In genomic region chr16:91160679-91161078, GRCm38 (mm10) we compare ENCODE assay signal across 10 mouse cellular contexts.
DNase-seq lines count a peak whose midpoint lies in the region; ATAC-seq lines count a peak whose summit lies in the region.
"Had no signal": no experiment of that assay in that cellular context is flagged by ENCODE, and none has a peak within 500 bp of the region (broad histone marks: within the 10 kb centered on the region; RNA-seq: fewer than 3 reads in every experiment).

No protein-coding gene starts in this region.

- H3K4me3 ChIP-seq in heart, embryonic 10.5 days: no peak overlapping the region
- H3K4me3 ChIP-seq: hindbrain, embryonic 15.5 days; midbrain, embryonic 12.5 days had no signal

- H3K9me3 ChIP-seq in heart, embryonic 10.5 days: no peaks in the 10 kb centered on the region
- H3K9me3 ChIP-seq: hindbrain, embryonic 15.5 days; midbrain, embryonic 12.5 days had no signal

- H3K4me1 ChIP-seq in heart, embryonic 10.5 days: no peaks in the 10 kb centered on the region
- H3K4me1 ChIP-seq: hindbrain, embryonic 15.5 days had no signal

- H3K27ac ChIP-seq in heart, embryonic 10.5 days: no peak overlapping the region
- H3K27ac ChIP-seq: hindbrain, embryonic 15.5 days; midbrain, embryonic 12.5 days had no signal

- H3K36me3 ChIP-seq in heart, embryonic 10.5 days: no peaks in the 10 kb centered on the region
- H3K36me3 ChIP-seq: hindbrain, embryonic 15.5 days; midbrain, embryonic 12.5 days had no signal

- DNase-seq in heart, postnatal 36 days: peak; percentile 10 to 42
- no peak for DNase-seq in heart, embryonic 10.5 days (ENCODE audit: low spot score)
- peak; percentile 25 for DNase-seq in ovary, postnatal 14 days (ENCODE audit: low spot score)
- no peak for DNase-seq in ovary, adult 18-20 months (ENCODE audit: low spot score)
- peak; percentile 61 for DNase-seq in adrenal gland, postnatal 10 days
- peak; percentile 66 for DNase-seq in kidney, postnatal 10 days
- DNase-seq in adipocyte (ENCODE audit: low spot score): no peak

- ATAC-seq in CD4-positive, CD25-positive, alpha-beta regulatory T cell, adult 4 months: no peak

- peaks cover 33% of the 10 kb centered on the region for H3K27me3 ChIP-seq in heart, embryonic 10.5 days (ENCODE audit: insufficient read depth, poor library complexity, severe bottlenecking)

- intact Hi-C loops in heart, postnatal 36 days (cut with DNase I): loop anchor here (2.0 to 5.0 kb wide), 3 partner anchors 78 to 192 kb away; no protein-coding TSS in a partner anchor

- WGBS in heart, embryonic 10.5 days: 15% methylated on average over 8 of the region's 8 CpGs

Comparison
In these comparisons a context has a peak if more than half of its experiments do, and no peak if none do; other contexts are left out.
1. DNase-seq: peak in heart, postnatal 36 days (2 of 2), ovary, postnatal 14 days (single experiment), adrenal gland, postnatal 10 days (single experiment) and kidney, postnatal 10 days (single experiment); none in heart, embryonic 10.5 days (single experiment), ovary, adult 18-20 months (single experiment) and adipocyte (single experiment).